Mouse (Mus musculus) heart, embryonic 13.5 days (tissue): ENCODE results near the gene Tnfrsf22. TPM values are rescaled to one million over a fixed set of nuclear protein-coding genes. Genes with fewer than 3 reads are reported as not detected.
A peak's percentile ranks its signal among the peaks of the same experiment; 100 is the strongest.
"Not testable (repeated sequence)": the region's sequence is repeated elsewhere in the genome, so short reads cannot be mapped to it uniquely, and the experiment has no call there.

Experiments used
- ATAC-seq: fragments of 200-750 bp; cut with Nextera tagmentation; 2 replicates; pipeline ENCODE4 v1.8.0; 2017; ENCODE audit warnings: moderate TSS enrichment; ENCODE audit not compliant: insufficient number of reproducible peaks, low FRiP score, low TSS enrichment; ENCODE audit errors: extremely low read depth
- H3K27ac ChIP-seq: fragments of 300-500 bp; sonication (generic); replicated peaks from 2 replicates; pipeline ENCODE4 v1.5.1; 2015; ENCODE audit warnings: moderate library complexity, mild to moderate bottlenecking, inconsistent platforms
- H3K27me3 ChIP-seq: fragments of 300-500 bp; sonication (generic); replicated peaks from 2 replicates; pipeline ENCODE4 v1.6.1; 2015; ENCODE audit warnings: mild to moderate bottlenecking, inconsistent platforms
- H3K36me3 ChIP-seq: fragments of 300-500 bp; sonication (generic); 2 replicates; pipeline ENCODE4 v1.6.1; 2015; ENCODE audit warnings: mild to moderate bottlenecking, inconsistent platforms
- H3K4me1 ChIP-seq: fragments of 300-500 bp; sonication (generic); 2 replicates; pipeline ENCODE4 v1.6.1; 2015; ENCODE audit warnings: inconsistent platforms
- H3K4me2 ChIP-seq: fragments of 300-500 bp; sonication (generic); 2 replicates; pipeline ENCODE4 v1.6.1; 2015; ENCODE audit warnings: inconsistent platforms, mild to moderate bottlenecking, moderate library complexity
- H3K4me3 ChIP-seq: fragments of 300-500 bp; sonication (generic); 2 replicates; pipeline ENCODE4 v1.5.1; 2015; ENCODE audit warnings: moderate library complexity, mild to moderate bottlenecking, inconsistent platforms
- H3K9ac ChIP-seq: fragments of 300-500 bp; sonication (generic); 2 replicates; pipeline ENCODE4 v1.6.1; 2015; ENCODE audit warnings: inconsistent platforms, mild to moderate bottlenecking, moderate library complexity
- H3K9me3 ChIP-seq: fragments of 300-500 bp; sonication (generic); 2 replicates; pipeline ENCODE4 v1.6.1; 2016; ENCODE audit warnings: inconsistent platforms
- WGBS: fragments of 180-500 bp; shearing (Covaris S2); methylation state at CpG from one replicate; pipeline ENCODE4 v1.1.7; 2015; ENCODE audit warnings: mixed read lengths; 5-methylcytosine and 5-hydroxymethylcytosine counted together
- polyA plus RNA-seq: library from polyadenylated mRNA; unstranded; fragments of >200 nt; fragmentation: Nextera tagmentation; extraction: Ambion mirVana; gene quantifications from 2 replicates; pipeline ENCODE4 v1.2.1, GENCODE M21; 2015

The Tnfrsf22 gene
- polyA plus RNA-seq, 1 experiment from 2014 or later = 5.3 TPM

DNA sequence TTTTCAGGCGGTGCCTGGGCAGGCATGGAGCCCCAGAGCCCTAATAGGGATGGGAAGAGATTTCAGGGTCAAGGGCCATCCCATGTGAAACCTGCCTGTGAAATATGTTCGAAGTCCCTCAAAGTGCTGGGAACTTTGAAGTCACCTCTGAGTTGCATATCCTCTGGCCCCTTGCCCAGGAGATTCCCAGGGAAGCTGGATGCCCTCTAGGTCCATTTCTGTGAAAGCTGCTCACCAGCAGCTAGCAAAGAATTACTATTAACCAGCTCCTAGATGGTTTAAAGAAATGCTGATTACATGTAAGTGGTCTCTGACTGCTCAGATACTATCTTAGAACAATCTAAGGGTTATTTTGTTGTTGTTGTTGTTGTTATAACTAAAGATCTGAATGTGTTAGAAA lies 35.1 kb upstream of the Tnfrsf22 start:
- not testable (repeated sequence) for H3K4me2 ChIP-seq, H3K4me1 ChIP-seq, ATAC-seq, H3K9me3 ChIP-seq, H3K27me3 ChIP-seq, H3K9ac ChIP-seq, H3K4me3 ChIP-seq, H3K27ac ChIP-seq
- peaks cover 23% of the 10 kb centered on the region for H3K36me3 ChIP-seq
- 85% methylated on average over 1 of the region's 2 CpGs for WGBS

DNA sequence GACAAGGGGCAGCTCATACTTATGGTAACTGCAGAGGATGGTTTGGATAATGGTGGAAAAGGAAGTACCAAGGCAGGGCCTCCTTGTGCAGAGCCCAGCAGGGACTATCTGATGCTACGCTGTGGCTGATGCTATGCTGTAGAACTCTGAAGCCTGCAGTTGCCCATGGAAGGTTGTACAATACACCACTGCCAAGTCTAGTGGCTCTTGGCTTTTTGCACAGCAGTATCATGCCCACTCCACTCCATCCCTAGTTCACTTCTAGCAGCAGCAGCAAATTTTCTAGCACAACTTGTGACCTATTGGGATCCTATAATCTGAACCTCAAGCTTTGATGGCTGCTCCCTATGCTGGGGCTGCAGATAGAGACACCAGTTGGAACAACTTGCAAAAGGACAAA lies 32.1 kb upstream of the Tnfrsf22 start:
- Histone ChIP-seq H3K4me2 (no peak overlapping the region), H3K4me3 (no peak overlapping the region), H3K9ac (no peak overlapping the region), H3K27ac (no peak overlapping the region), H3K27me3 (no peaks in the 10 kb centered on the region), H3K9me3 (no peaks in the 10 kb centered on the region), H3K36me3 (no peaks in the 10 kb centered on the region), H3K4me1 (peaks cover 4% of the 10 kb centered on the region; the same call in 1 of the 2 replicates)
- no peak for ATAC-seq
- WGBS = 75% methylated on average over 1 of the region's 1 CpGs

DNA sequence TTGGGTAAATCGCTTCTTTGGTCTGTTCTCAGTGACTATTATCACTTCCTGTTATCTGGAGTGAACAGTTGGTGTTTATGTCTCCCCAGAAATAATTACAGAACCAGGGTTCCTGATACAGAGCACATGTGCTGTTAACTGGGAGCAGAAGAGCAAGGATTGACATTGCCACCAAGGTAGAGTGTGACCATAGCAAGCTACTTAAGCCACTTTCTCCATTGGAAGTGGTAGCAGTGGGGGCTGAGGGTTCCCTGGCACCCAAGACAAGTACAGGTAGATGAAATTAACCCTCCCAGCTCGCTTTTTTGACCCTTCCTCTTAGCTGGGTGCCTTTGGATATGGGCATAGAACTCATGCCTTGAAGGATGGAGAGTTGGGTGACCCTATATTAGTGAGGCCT lies 31.4 kb upstream of the Tnfrsf22 start:
- not testable (repeated sequence) for H3K4me3 ChIP-seq, H3K9me3 ChIP-seq, H3K27ac ChIP-seq, H3K36me3 ChIP-seq, H3K4me2 ChIP-seq, H3K4me1 ChIP-seq, H3K27me3 ChIP-seq, ATAC-seq, H3K9ac ChIP-seq
- 64% methylated on average over 2 of the region's 2 CpGs for WGBS

DNA sequence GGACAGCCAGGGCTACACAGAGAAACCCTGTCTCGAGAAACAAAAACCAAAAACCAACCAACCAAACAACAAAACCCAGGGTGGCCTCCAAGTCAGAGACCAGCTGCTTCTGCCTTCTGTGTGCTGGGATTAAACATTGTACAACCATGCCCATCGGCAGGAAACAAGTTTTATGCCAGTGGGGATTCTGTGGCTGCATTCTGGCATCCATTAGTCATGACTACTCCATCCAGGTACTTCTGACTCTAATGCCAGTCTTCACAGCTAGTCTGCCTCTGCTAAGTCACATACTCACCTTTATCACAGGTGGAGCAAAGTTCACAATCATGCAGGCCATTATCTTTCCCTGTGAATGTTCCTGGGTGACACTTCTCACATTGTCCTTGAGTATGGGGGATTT lies 30.2 kb upstream of the Tnfrsf22 start:
- not testable (repeated sequence) for ATAC-seq, H3K4me1 ChIP-seq, H3K9me3 ChIP-seq, H3K36me3 ChIP-seq, H3K4me3 ChIP-seq, H3K27me3 ChIP-seq, H3K27ac ChIP-seq, H3K9ac ChIP-seq, H3K4me2 ChIP-seq
- WGBS = 63% methylated on average over 2 of the region's 2 CpGs

DNA sequence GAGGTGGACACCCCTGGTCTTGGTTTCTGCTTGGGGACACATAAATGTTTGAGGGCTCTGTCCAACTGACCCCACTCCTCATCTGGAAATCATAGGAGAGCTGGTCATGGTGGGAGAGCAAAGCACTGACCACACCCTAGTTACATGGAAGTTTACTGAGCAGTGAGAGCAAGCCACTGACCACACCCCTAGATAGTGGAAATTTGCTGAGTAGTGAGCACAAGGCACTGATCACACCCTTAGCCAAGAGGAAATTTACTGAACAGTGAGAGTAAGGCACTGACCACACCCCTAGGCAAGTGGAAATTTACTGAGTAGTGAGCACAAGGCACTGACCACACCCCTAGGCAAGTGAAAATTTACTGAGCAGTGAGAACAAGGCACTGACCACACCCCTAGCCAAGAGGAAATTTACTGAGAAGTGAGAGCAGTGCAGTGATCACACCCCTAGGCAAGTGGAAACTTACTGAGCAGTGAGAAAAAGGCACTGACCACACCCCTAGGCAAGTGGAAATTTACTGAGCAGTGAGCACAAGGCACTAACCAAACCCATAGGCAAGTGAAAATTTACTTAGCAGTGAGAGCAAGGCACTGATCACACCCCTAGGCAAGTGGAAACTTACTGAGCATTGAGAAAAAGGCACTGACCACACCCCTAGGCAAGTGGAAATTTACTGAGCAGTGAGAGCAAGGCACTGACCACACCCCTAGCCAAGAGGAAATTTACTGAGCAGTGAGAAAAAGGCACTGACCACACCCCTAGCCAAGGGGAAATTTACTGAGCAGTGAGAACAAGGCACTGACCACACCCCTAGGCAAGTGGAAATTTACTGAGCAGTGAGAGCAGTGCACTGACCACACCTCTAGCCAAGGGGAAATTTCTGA lies 17.2 kb upstream of the Tnfrsf22 start:
- H3K36me3 ChIP-seq = no peaks in the 10 kb centered on the region
- H3K4me2 ChIP-seq = no peak overlapping the region
- H3K27me3 ChIP-seq = no peaks in the 10 kb centered on the region
- no peak overlapping the region for H3K9ac ChIP-seq
- no peaks in the 10 kb centered on the region for H3K4me1 ChIP-seq
- no peak for ATAC-seq
- H3K4me3 ChIP-seq = no peak overlapping the region
- no peaks in the 10 kb centered on the region for H3K9me3 ChIP-seq
- H3K27ac ChIP-seq = no peak overlapping the region

DNA sequence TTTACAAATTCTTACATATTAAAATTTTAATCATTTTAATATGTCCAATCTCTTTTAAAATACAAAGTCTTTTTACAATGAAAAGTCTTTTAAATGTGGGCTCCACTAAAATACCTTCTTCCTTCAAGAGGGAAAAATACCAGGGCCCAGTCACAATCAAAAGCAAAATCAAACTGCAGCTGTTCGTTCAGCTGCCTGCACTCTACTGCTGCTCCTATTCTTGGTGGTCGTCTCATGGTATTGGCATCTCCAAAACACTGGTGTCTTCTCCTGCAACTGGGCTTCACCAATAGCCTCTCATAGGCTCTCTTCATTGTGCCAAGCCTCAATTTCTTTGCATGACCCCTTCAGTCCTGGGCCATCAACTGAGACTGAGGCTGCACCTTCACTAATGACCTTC lies 14.0 kb upstream of the Tnfrsf22 start:
- H3K4me2 ChIP-seq = no peak overlapping the region
- H3K27ac ChIP-seq = no peak overlapping the region
- ATAC-seq = no peak

DNA sequence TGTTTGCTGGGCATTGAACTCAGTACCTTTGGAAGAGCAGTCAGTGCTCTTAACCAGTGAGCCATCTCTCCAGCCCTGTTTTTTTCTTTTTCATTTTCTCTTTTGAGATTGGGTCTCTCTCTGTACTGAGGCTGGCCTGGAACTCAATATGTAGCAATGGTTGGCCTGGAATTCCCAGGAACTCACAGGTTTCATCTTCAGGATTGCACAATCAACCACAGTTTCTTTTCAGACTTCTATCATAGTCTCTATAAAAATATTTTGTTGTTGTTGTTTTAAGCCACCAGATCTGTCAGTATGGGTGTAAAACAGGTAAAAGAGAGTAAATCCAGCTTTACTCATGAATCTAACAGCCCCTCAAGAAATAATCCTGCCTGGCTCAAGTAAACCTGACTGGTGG lies 11.3 kb upstream of the Tnfrsf22 start:
- H3K4me3 ChIP-seq = no peak overlapping the region
- H3K36me3 ChIP-seq = no peaks in the 10 kb centered on the region
- no peak overlapping the region for H3K4me2 ChIP-seq
- H3K9ac ChIP-seq = no peak overlapping the region
- no peaks in the 10 kb centered on the region for H3K9me3 ChIP-seq
- no peaks in the 10 kb centered on the region for H3K27me3 ChIP-seq
- ATAC-seq = no peak
- H3K4me1 ChIP-seq = no peaks in the 10 kb centered on the region
- H3K27ac ChIP-seq = no peak overlapping the region

More for the DNA sequence above, 14.0 kb upstream of the Tnfrsf22 start:
- Histone ChIP-seq H3K27me3 (no peaks in the 10 kb centered on the region), H3K9ac (no peak overlapping the region), H3K4me1 (no peaks in the 10 kb centered on the region), H3K36me3 (no peaks in the 10 kb centered on the region), H3K9me3 (no peaks in the 10 kb centered on the region), H3K4me3 (no peak overlapping the region)
- WGBS = 59% methylated on average over 2 of the region's 2 CpGs

DNA sequence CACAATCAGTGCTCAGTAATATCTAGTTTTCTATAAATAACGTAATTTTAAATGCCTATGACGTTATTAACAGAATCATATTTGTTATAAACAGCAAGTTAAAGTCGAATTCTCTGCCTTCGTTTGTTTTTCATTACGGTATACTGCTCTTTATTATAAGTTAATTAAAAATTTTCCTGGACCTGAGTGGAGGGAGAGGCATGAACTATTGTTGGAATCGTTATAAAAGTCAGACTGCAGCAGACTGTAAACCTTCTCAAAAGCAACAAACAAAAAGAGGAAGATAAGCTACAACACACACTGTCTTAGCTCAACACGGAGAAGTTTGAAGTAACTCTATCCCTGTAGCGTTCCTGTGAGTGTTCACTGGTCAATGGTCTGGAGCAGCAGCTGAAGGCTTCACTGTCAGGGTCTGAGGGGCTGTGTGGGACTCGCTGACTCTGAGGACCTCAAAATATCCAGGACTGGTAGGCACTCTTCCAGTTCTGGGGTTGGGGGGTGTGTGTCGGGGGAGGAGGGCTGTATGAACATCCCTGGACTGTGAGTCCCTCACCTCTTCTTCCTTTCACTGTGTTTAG lies 397 bp upstream of the Tnfrsf22 start:
- H3K4me2 ChIP-seq = peak overlapping the region; percentile 97
- peak overlapping the region; percentile 69 for H3K4me3 ChIP-seq
- H3K9me3 ChIP-seq, H3K9ac ChIP-seq, H3K36me3 ChIP-seq, H3K27me3 ChIP-seq, H3K27ac ChIP-seq, ATAC-seq, H3K4me1 ChIP-seq: not testable (repeated sequence)
- 56% methylated on average over 10 of the region's 10 CpGs for WGBS

DNA sequence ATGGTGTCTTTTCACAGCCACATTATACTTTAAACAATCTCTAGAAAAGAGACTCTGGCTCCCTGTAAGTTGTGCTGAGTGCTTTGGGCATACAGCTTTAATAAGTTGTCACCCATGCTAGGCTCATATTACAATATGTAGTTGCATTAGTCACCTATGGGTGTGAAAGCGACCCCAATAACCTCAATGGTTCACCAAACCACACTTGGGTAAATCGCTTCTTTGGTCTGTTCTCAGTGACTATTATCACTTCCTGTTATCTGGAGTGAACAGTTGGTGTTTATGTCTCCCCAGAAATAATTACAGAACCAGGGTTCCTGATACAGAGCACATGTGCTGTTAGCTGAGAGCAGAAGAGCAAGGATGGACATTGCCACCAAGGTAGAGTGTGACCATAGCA lies 5.5 kb downstream of the Tnfrsf22 start:
- H3K9ac ChIP-seq, H3K27me3 ChIP-seq, H3K4me2 ChIP-seq, H3K36me3 ChIP-seq, H3K4me1 ChIP-seq, H3K4me3 ChIP-seq, H3K9me3 ChIP-seq, H3K27ac ChIP-seq, ATAC-seq: not testable (repeated sequence)
- WGBS = 79% methylated on average over 2 of the region's 2 CpGs

DNA sequence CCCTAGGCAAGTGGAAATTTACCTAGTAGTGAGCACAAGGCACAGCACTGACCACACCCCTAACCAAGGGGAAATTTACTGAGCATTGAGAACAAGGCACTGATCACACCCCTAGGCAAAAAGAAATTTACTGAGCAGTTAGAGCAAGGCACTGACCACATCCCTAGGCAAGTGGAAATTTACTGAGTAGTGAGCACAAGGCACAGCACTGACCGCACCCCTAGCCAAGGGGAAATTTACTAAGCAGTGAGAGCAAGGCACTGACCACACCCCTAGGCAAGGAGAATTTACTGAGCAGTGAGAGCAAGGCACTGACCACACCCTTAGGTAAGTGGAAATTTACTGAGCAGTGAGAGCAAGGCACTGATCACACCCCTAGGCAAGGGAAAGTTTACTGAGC lies 12.8 kb downstream of the Tnfrsf22 start:
- Histone ChIP-seq H3K4me3 (no peak overlapping the region), H3K27ac (no peak overlapping the region), H3K4me1 (no peaks in the 10 kb centered on the region), H3K9ac (no peak overlapping the region), H3K9me3 (peaks cover 3% of the 10 kb centered on the region; the same call in 1 of the 2 replicates), H3K4me2 (no peak overlapping the region), H3K36me3 (no peaks in the 10 kb centered on the region), H3K27me3 (no peaks in the 10 kb centered on the region)
- no peak for ATAC-seq
- WGBS = 88% methylated on average over 1 of the region's 1 CpGs

DNA sequence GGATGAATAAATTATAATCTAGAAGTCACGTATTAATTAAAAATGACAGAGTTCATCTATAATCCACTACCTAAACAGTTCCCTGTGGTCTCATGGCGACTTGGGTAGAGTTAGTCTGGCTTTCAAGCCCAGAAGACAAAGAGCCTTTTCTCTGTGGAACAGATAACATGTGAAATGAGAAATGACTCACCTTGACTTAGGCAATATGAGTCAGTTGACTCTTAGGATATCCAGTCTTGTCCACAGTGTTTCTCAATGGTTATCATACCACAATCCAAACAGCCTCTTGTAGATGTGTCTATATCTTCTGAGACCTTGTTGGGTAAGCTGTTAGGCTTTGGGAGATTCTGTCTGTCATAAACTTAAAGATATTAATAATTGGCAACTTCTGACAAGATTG lies 18.0 kb downstream of the Tnfrsf22 start:
- no peaks in the 10 kb centered on the region for H3K27me3 ChIP-seq
- H3K9me3 ChIP-seq = peaks cover 3% of the 10 kb centered on the region; the same call in 1 of the 2 replicates
- H3K36me3 ChIP-seq = no peaks in the 10 kb centered on the region
- H3K9ac ChIP-seq = no peak overlapping the region
- WGBS = 60% methylated on average over 2 of the region's 2 CpGs
- no peak overlapping the region for H3K4me2 ChIP-seq
- ATAC-seq = no peak
- no peak overlapping the region for H3K4me3 ChIP-seq
- no peak overlapping the region for H3K27ac ChIP-seq
- H3K4me1 ChIP-seq = no peaks in the 10 kb centered on the region

DNA sequence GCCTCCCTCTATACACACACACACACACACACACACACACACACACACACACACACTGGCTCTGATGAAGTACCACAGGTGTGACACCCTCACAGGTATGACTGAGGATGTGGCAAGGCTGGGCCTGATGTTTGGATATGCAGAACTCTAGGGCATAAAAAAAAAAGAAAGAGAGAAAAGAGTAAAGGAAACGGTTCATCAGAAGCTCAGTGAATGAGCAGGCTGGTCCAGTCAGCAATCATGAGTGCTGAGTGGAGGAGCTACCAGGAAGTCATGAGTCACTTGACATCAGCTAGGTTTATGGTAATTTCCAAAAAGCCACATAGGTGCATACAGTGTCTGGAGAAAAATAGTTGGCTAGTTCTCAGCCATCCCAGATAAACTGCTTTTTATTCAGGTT lies 20.0 kb downstream of the Tnfrsf22 start:
- Histone ChIP-seq H3K27me3 (no peaks in the 10 kb centered on the region), H3K4me3 (no peak overlapping the region), H3K36me3 (no peaks in the 10 kb centered on the region), H3K27ac (no peak overlapping the region), H3K4me1 (no peaks in the 10 kb centered on the region), H3K4me2 (no peak overlapping the region), H3K9me3 (peaks cover 3% of the 10 kb centered on the region; the same call in 1 of the 2 replicates), H3K9ac (no peak overlapping the region)
- WGBS = 46% methylated on average over 1 of the region's 1 CpGs
- no peak for ATAC-seq
